26 mouse cellular contexts compared by ENCODE assay signal in genomic region chr16:27683826-27684225, GRCm38 (mm10).
DNase-seq lines count a peak whose midpoint lies in the region; ATAC-seq and TF ChIP-seq lines count a peak whose summit lies in the region.
"Had no signal": no experiment of that assay in that cellular context is flagged by ENCODE, and none has a peak within 500 bp of the region (broad histone marks: within the 10 kb centered on the region; RNA-seq: fewer than 3 reads in every experiment).

No protein-coding gene starts in this region.

- intact Hi-C loops in left cerebral cortex, postnatal 36 days (cut with DNase I) = no loop called here

- H3K4me3 ChIP-seq in hindbrain, postnatal 0 days (ENCODE audit: low read length) = no peak overlapping the region
- H3K4me3 ChIP-seq in hindbrain, embryonic 16.5 days (ENCODE audit: low read length) = no peak overlapping the region
- H3K4me3 ChIP-seq: embryonic facial prominence, embryonic 12.5 days; erythroblast, embryonic 14.5 days; forebrain, embryonic 12.5 days; hindbrain, embryonic 12.5 days; limb, embryonic 12.5 days; liver, embryonic 13.5 days; midbrain, embryonic 12.5 days; stomach, embryonic 15.5 days had no signal

- H3K4me2 ChIP-seq in hindbrain, postnatal 0 days (ENCODE audit: low read depth, low read length) = no peak overlapping the region
- no peak overlapping the region for H3K4me2 ChIP-seq in hindbrain, embryonic 16.5 days (ENCODE audit: low read length)
- H3K4me2 ChIP-seq: embryonic facial prominence, embryonic 12.5 days; forebrain, embryonic 12.5 days; hindbrain, embryonic 12.5 days; limb, embryonic 12.5 days; liver, embryonic 13.5 days; midbrain, embryonic 12.5 days; stomach, embryonic 15.5 days had no signal

- peak; percentile 6 for DNase-seq in hindbrain, postnatal 0 days (ENCODE audit: low spot score)
- DNase-seq in right cerebral cortex, adult 18-20 months = peak; percentile 13
- DNase-seq in right cerebral cortex, postnatal 4 days = no peak
- DNase-seq in left cerebral cortex, postnatal 36 days (ENCODE audit: low spot score in 2 of 2) = peak; percentile 3 to 10
- no peak for DNase-seq in liver
- no peak for DNase-seq in cerebellum, adult 9-10 months
- DNase-seq: adrenal gland, adult 2 months; cerebellum, adult 11-12 months; cerebellum, postnatal 14 days; kidney, adult 18-20 months; liver, embryonic 13.5 days; lung, adult 2 months; lung, postnatal 14 days; right cerebral cortex, postnatal 14 days; thymus, adult 18-20 months; thymus, postnatal 4 days had no signal

- 69% methylated on average over 3 of the region's 3 CpGs for WGBS in hindbrain, postnatal 0 days
- 60% methylated on average over 3 of the region's 3 CpGs for WGBS in hindbrain, embryonic 16.5 days

- no peak overlapping the region for H3K27ac ChIP-seq in hindbrain, postnatal 0 days
- no peak overlapping the region for H3K27ac ChIP-seq in hindbrain, embryonic 16.5 days (ENCODE audit: low read depth, low read length)
- H3K27ac ChIP-seq: embryonic facial prominence, embryonic 12.5 days; forebrain, embryonic 12.5 days; hindbrain, embryonic 12.5 days; kidney, postnatal 0 days; limb, embryonic 12.5 days; liver, embryonic 13.5 days; midbrain, embryonic 12.5 days; stomach, embryonic 15.5 days had no signal

- H3K27me3 ChIP-seq in hindbrain, postnatal 0 days (ENCODE audit: insufficient read depth, low read length) = no peaks in the 10 kb centered on the region
- no peaks in the 10 kb centered on the region for H3K27me3 ChIP-seq in hindbrain, embryonic 16.5 days (replicated peaks; ENCODE audit: control insufficient read depth, insufficient read depth, low read length)
- H3K27me3 ChIP-seq: embryonic facial prominence, embryonic 12.5 days; forebrain, embryonic 12.5 days; hindbrain, embryonic 12.5 days; limb, embryonic 12.5 days; liver, embryonic 13.5 days; midbrain, embryonic 12.5 days; stomach, embryonic 15.5 days had no signal

- no peaks in the 10 kb centered on the region for H3K36me3 ChIP-seq in hindbrain, postnatal 0 days (ENCODE audit: insufficient read depth, low read length)
- no peaks in the 10 kb centered on the region for H3K36me3 ChIP-seq in hindbrain, embryonic 16.5 days (ENCODE audit: control insufficient read depth, insufficient read depth, low read length)
- H3K36me3 ChIP-seq: embryonic facial prominence, embryonic 12.5 days; forebrain, embryonic 12.5 days; hindbrain, embryonic 12.5 days; limb, embryonic 12.5 days; liver, embryonic 13.5 days; midbrain, embryonic 12.5 days; stomach, embryonic 15.5 days had no signal

- TF ChIP-seq CTCF in hindbrain, postnatal 0 days (IDR thresholded peaks at IDR 0.05; ENCODE audit: low read depth) = no peak

- H3K4me1 ChIP-seq in hindbrain, postnatal 0 days (ENCODE audit: insufficient read depth, low read length) = no peaks in the 10 kb centered on the region
- no peaks in the 10 kb centered on the region for H3K4me1 ChIP-seq in hindbrain, embryonic 16.5 days (ENCODE audit: control insufficient read depth, insufficient read depth, low read depth, low read length)
- H3K4me1 ChIP-seq: embryonic facial prominence, embryonic 12.5 days; forebrain, embryonic 12.5 days; hindbrain, embryonic 12.5 days; limb, embryonic 12.5 days; liver, embryonic 13.5 days; midbrain, embryonic 12.5 days; stomach, embryonic 15.5 days had no signal

- no peak overlapping the region for H3K9ac ChIP-seq in hindbrain, postnatal 0 days (replicated peaks; ENCODE audit: low read length)
- H3K9ac ChIP-seq in hindbrain, embryonic 16.5 days (ENCODE audit: low read depth, low read length) = no peak overlapping the region
- H3K9ac ChIP-seq: embryonic facial prominence, embryonic 12.5 days; forebrain, embryonic 12.5 days; hindbrain, embryonic 12.5 days; limb, embryonic 12.5 days; liver, embryonic 13.5 days; midbrain, embryonic 12.5 days; stomach, embryonic 15.5 days had no signal

- ATAC-seq in hindbrain, postnatal 0 days = no peak
- no peak for ATAC-seq in hindbrain, embryonic 16.5 days
- ATAC-seq: inflammation-experienced regulatory T-cells, adult 6 months had no signal

- no peaks in the 10 kb centered on the region for H3K9me3 ChIP-seq in hindbrain, postnatal 0 days (ENCODE audit: low read length)
- H3K9me3 ChIP-seq in hindbrain, embryonic 16.5 days (ENCODE audit: control insufficient read depth, low read length) = no peaks in the 10 kb centered on the region
- H3K9me3 ChIP-seq: embryonic facial prominence, embryonic 12.5 days; forebrain, embryonic 12.5 days; hindbrain, embryonic 12.5 days; limb, embryonic 12.5 days; liver, embryonic 13.5 days; midbrain, embryonic 12.5 days; stomach, embryonic 15.5 days had no signal

Comparison
In these comparisons a context has a peak if more than half of its experiments do, and no peak if none do; other contexts are left out.
1. DNase-seq: peak in hindbrain, postnatal 0 days (single experiment), right cerebral cortex, adult 18-20 months (single experiment) and left cerebral cortex, postnatal 36 days (2 of 2); none in right cerebral cortex, postnatal 4 days (single experiment), liver (single experiment) and cerebellum, adult 9-10 months (single experiment).